Mouse (Mus musculus) heart, adult 2 months (tissue): ENCODE results near the gene Lif.

Experiments used
- CTCF ChIP-seq: fragments of 200-600 bp; IDR thresholded peaks from 2 replicates; pipeline ENCODE4 v1.8.1; 2022; ENCODE audit warnings: antibody characterized with exemption, mild to moderate bottlenecking, moderate library complexity
- POLR2A ChIP-seq: fragments of 200-500 bp; IDR thresholded peaks from 2 replicates; pipeline ENCODE4 v1.6.1; 2011; ENCODE audit warnings: mild to moderate bottlenecking, low read depth, low read length, control low read depth; ENCODE audit not compliant: insufficient read depth

- TF ChIP-seq POLR2A = no peak
- TF ChIP-seq CTCF = no peak
Observed at GRCm38 (mm10) chr11:4232644-4233043, 24.7 kb upstream of the Lif start.
